Mouse (Mus musculus) layer of hippocampus, adult 18-20 months (tissue): ENCODE data around the gene Fdx1. TPM values are rescaled to one million over a fixed set of nuclear protein-coding genes. Genes with fewer than 3 reads are reported as not detected.

Experiments used
- DNase-seq, 2 experiments: peaks; one replicate each; pipeline ENCODE4 v3.0.0; 2022; ENCODE audit warnings: low spot score in 2 of 2
- total RNA-seq, 2 experiments: library from RNA; stranded (reverse); gene quantifications; 2 replicates each; pipeline ENCODE4 v1.2.3; 2021

Fdx1 gene
- total RNA-seq, 2 experiments from 2014 or later = 20.6 to 25.7 TPM

GRCm38 (mm10) chr9:51908255-51908654 is 55.1 kb downstream of the Fdx1 start:
- no peak for DNase-seq

- DNase-seq = no peak
These were observed 56.4 kb downstream of the Fdx1 start for GRCm38 (mm10) chr9:51906938-51907337.

Other genes starting within 250 kb of the Fdx1 start
- 10 to 100 TPM; 53.1 to 58.4 TPM for gene Arhgap20, start 198.2 kb downstream of the Fdx1 start, total RNA-seq
- gene Rdx, start 83.6 kb upstream of the Fdx1 start, total RNA-seq = 10 to 100 TPM; 48.9 to 49.3 TPM
- 10 to 100 TPM; 12.3 to 14.1 TPM for gene Zc3h12c, start 205.0 kb upstream of the Fdx1 start, total RNA-seq